ENCODE assay signal across 1 mouse cellular context in genomic region chr5:147494791-147495376, GRCm38 (mm10).
A peak's percentile ranks its signal among the peaks of the same experiment; 100 is the strongest.
TF ChIP-seq lines count a peak whose summit lies in the region.

No protein-coding gene starts in this region.

TF ChIP-seq in MEL, 35 proteins besides CTCF, POLR2A, EP300 and RAD21 (continued from another document):
- 0 out of 2 replicates have a peak, but pooled peaks have one; percentile 42 for TF ChIP-seq HCFC1 (IDR thresholded peaks at IDR 0.05; ENCODE audit: low read depth, low read length)
- no peak for TF ChIP-seq NELFE (IDR thresholded peaks at IDR 0.05; ENCODE audit: low read depth, low read length)
- peak; percentile 91 for TF ChIP-seq ETS1 (IDR thresholded peaks at IDR 0.05; ENCODE audit: low read depth, low read length)
- peak; percentile 96 for TF ChIP-seq RCOR1 (IDR thresholded peaks at IDR 0.05; ENCODE audit: low read depth, low read length)
- no peak for TF ChIP-seq BHLHE40 (IDR thresholded peaks at IDR 0.05; ENCODE audit: borderline replicate concordance, low read depth, low read length)
- TF ChIP-seq ZC3H11A (IDR thresholded peaks at IDR 0.05; ENCODE audit: low read depth, low read length): no peak
- peak; percentile 46; the same call in 1 of the 2 replicates for TF ChIP-seq MYC (IDR thresholded peaks at IDR 0.05; ENCODE audit: low read depth, low read length)
- no peak for TF ChIP-seq POLR2AphosphoS5 (IDR thresholded peaks at IDR 0.05; ENCODE audit: borderline replicate concordance, low read depth, low read length)
- no peak for TF ChIP-seq CHD1 (IDR thresholded peaks at IDR 0.05; ENCODE audit: low read depth, low read length)
- TF ChIP-seq TAL1 (IDR thresholded peaks at IDR 0.05; ENCODE audit: low read length): peak; percentile 58
